Mouse (Mus musculus) heart, adult 2 months (tissue): ENCODE measurements around the gene Ush1g. TPM values are rescaled to one million over a fixed set of nuclear protein-coding genes. Genes with fewer than 3 reads are reported as not detected.

ENCODE experiments used
- DNase-seq, 2 experiments: peaks; one replicate each; pipeline ENCODE4 v3.0.0; 2021
- H3K27ac ChIP-seq: fragments of 200-600 bp; 2 replicates; pipeline ENCODE4 v1.8.1; 2022
- H3K27me3 ChIP-seq: fragments of 200-500 bp; 2 replicates; pipeline ENCODE4 v1.6.1; 2012; ENCODE audit warnings: mild to moderate bottlenecking, low read length, inconsistent platforms, mixed read lengths; ENCODE audit not compliant: control insufficient read depth, insufficient read depth
- H3K36me3 ChIP-seq: fragments of 200-500 bp; 2 replicates; pipeline ENCODE4 v1.6.1; 2012; ENCODE audit warnings: low read length, inconsistent platforms; ENCODE audit not compliant: control insufficient read depth, insufficient read depth
- H3K4me1 ChIP-seq: fragments of 200-500 bp; 2 replicates; pipeline ENCODE4 v1.6.1; 2011; ENCODE audit warnings: low read length; ENCODE audit not compliant: control insufficient read depth, insufficient read depth
- H3K4me3 ChIP-seq: fragments of 200-600 bp; 2 replicates; pipeline ENCODE4 v1.8.1; 2022
- H3K79me2 ChIP-seq: fragments of 200-500 bp; replicated peaks from 2 replicates; pipeline ENCODE4 v1.6.1; 2012; ENCODE audit warnings: mild to moderate bottlenecking, inconsistent platforms, low read length, moderate library complexity, mixed read lengths; ENCODE audit not compliant: control insufficient read depth, insufficient read depth
- H3K9ac ChIP-seq: fragments of 200-500 bp; 2 replicates; pipeline ENCODE4 v1.6.1; 2012; ENCODE audit warnings: low read depth, mild to moderate bottlenecking, control low read depth, inconsistent platforms, low read length, mixed read lengths
- CTCF ChIP-seq: fragments of 200-600 bp; IDR thresholded peaks from 2 replicates; pipeline ENCODE4 v1.8.1; 2022; ENCODE audit warnings: antibody characterized with exemption, mild to moderate bottlenecking, moderate library complexity
- EP300 ChIP-seq: fragments of 200-500 bp; IDR thresholded peaks from 2 replicates; pipeline ENCODE4 v1.6.1; 2011; ENCODE audit warnings: low read depth, low read length, control low read depth; ENCODE audit not compliant: insufficient read depth
- POLR2A ChIP-seq: fragments of 200-500 bp; IDR thresholded peaks from 2 replicates; pipeline ENCODE4 v1.6.1; 2011; ENCODE audit warnings: mild to moderate bottlenecking, low read depth, low read length, control low read depth; ENCODE audit not compliant: insufficient read depth
- WGBS: fragments of 180-500 bp; shearing (Covaris S2); methylation state at CpG from one replicate; pipeline ENCODE4 v1.1.7; 2018; 5-methylcytosine and 5-hydroxymethylcytosine counted together
- intact Hi-C: fragments of 180-260 bp; cut with DNase I; formaldehyde crosslinking; loops from one replicate; pipeline ENCODE4 v1.15.1; 2025
- polyA plus RNA-seq: library from polyadenylated mRNA; depleted of rRNA; stranded (reverse); fragments of >200 nt; gene quantifications from 2 replicates; pipeline ENCODE4 v1.2.3, GENCODE M21; 2012; rRNA removed
- total RNA-seq, 2 experiments: library from RNA; stranded (reverse); gene quantifications; 2 replicates each; pipeline ENCODE4 v1.2.3; 2021

Gene Ush1g
- total and polyA plus RNA-seq, 3 experiments = 0.07 to 0.10 TPM; not detected in 1

GRCm38 (mm10) chr11:115269330-115270066, 52.3 kb downstream of the Ush1g start:
- H3K9ac ChIP-seq = no peak overlapping the region
- no peak overlapping the region for H3K4me3 ChIP-seq
- peaks cover 9% of the 10 kb centered on the region for H3K27me3 ChIP-seq
- intact Hi-C loops = loop anchor here (1.0 to 5.0 kb wide), 3 partner anchors 67 to 187 kb away; no protein-coding TSS in a partner anchor
- no peak for DNase-seq
- no peak for TF ChIP-seq POLR2A
- no peak for TF ChIP-seq CTCF
- TF ChIP-seq EP300 = no peak
- H3K4me1 ChIP-seq = no peaks in the 10 kb centered on the region; the same call in 1 of the 2 replicates
- WGBS = 91% methylated on average over 27 of the region's 27 CpGs
- H3K27ac ChIP-seq = no peak overlapping the region
- no peaks in the 10 kb centered on the region for H3K36me3 ChIP-seq
- H3K79me2 ChIP-seq = no peaks in the 10 kb centered on the region

- Histone ChIP-seq H3K79me2 (no peaks in the 10 kb centered on the region), H3K27me3 (peaks cover 9% of the 10 kb centered on the region), H3K9ac (no peak overlapping the region), H3K27ac (no peak overlapping the region), H3K4me1 (no peaks in the 10 kb centered on the region; the same call in 1 of the 2 replicates), H3K4me3 (no peak overlapping the region), H3K36me3 (no peaks in the 10 kb centered on the region)
- intact Hi-C loops = no loop called here
- DNase-seq = no peak
- TF ChIP-seq CTCF (no peak), EP300 (no peak), POLR2A (no peak)
- WGBS = 89% methylated on average over 11 of the region's 11 CpGs
Observed at GRCm38 (mm10) chr11:115267958-115268357, 53.9 kb downstream of the Ush1g start.

- no peak for TF ChIP-seq EP300
- TF ChIP-seq CTCF = no peak
- no peak for TF ChIP-seq POLR2A
- Histone ChIP-seq H3K27ac (no peak within 1 kb of the TSS), H3K9ac (peak within 1 kb of the TSS; percentile 5; the same call in 1 of the 2 replicates), H3K79me2 (no peaks in the 10 kb centered on the region), H3K36me3 (no peaks in the 10 kb centered on the region), H3K27me3 (peaks cover 9% of the 10 kb centered on the region), H3K4me1 (no peaks in the 10 kb centered on the region; the same call in 1 of the 2 replicates), H3K4me3 (peak within 1 kb of the TSS; percentile 20; the same call in 1 of the 2 replicates)
- 11% methylated on average over 45 of the region's 50 CpGs for WGBS
- no peak for DNase-seq
- intact Hi-C loops = no loop called here
Observed at GRCm38 (mm10) chr11:115267061-115267883, 54.6 kb downstream of the Ush1g start, which contains the start of gene Grin2c. Gene Grin2c, minus strand, starts transcription at chr11:115267243.

- DNase-seq = no peak
- 4% methylated on average over 22 of the region's 22 CpGs for WGBS
- Histone ChIP-seq H3K27me3 (peaks cover 9% of the 10 kb centered on the region), H3K36me3 (no peaks in the 10 kb centered on the region), H3K9ac (no peak overlapping the region), H3K27ac (no peak overlapping the region), H3K4me1 (no peaks in the 10 kb centered on the region; the same call in 1 of the 2 replicates), H3K4me3 (peak overlapping the region; percentile 20; the same call in 1 of the 2 replicates), H3K79me2 (no peaks in the 10 kb centered on the region)
- intact Hi-C loops = no loop called here
- no peak for TF ChIP-seq CTCF
- no peak for TF ChIP-seq POLR2A
- no peak for TF ChIP-seq EP300
Observed at GRCm38 (mm10) chr11:115266400-115266778, 55.5 kb downstream of the Ush1g start.

- intact Hi-C loops = no loop called here
- Histone ChIP-seq H3K27me3 (peaks cover 9% of the 10 kb centered on the region), H3K4me3 (no peak overlapping the region), H3K36me3 (no peaks in the 10 kb centered on the region), H3K4me1 (no peaks in the 10 kb centered on the region; the same call in 1 of the 2 replicates), H3K79me2 (no peaks in the 10 kb centered on the region), H3K27ac (no peak overlapping the region), H3K9ac (no peak overlapping the region)
- DNase-seq = no peak
- TF ChIP-seq EP300 = no peak
- TF ChIP-seq CTCF = no peak
- TF ChIP-seq POLR2A = no peak
- WGBS = 8% methylated on average over 20 of the region's 20 CpGs
Observed at GRCm38 (mm10) chr11:115265771-115266399, 56.0 kb downstream of the Ush1g start.

Other genes starting within 250 kb of the Ush1g start
- under 1 TPM; 0.31 to 0.32 TPM for gene Rab37, start 230.6 kb downstream of the Ush1g start, total RNA-seq
- 1.1 and 1.3 TPM in 2 replicates for gene Rab37, start 230.6 kb downstream of the Ush1g start, polyA plus RNA-seq
- under 1 TPM; 0.11 to 0.60 TPM for gene Cd300lf, start 188.0 kb downstream of the Ush1g start, total RNA-seq
- gene Cd300lf, start 188.0 kb downstream of the Ush1g start, polyA plus RNA-seq = 0.38 and 1.00 TPM in 2 replicates
- 10 to 100 TPM in 1 of 2 experiments, 1 to 10 TPM in 1; 8.1 to 10.1 TPM for gene Slc9a3r1, start 158.7 kb downstream of the Ush1g start, total RNA-seq
- 8.9 and 9.7 TPM in 2 replicates for gene Slc9a3r1, start 158.7 kb downstream of the Ush1g start, polyA plus RNA-seq
- 10 to 100 TPM in 1 of 2 experiments, 1 to 10 TPM in 1; 8.8 to 11.6 TPM for gene Tmem104, start 134.6 kb downstream of the Ush1g start, total RNA-seq
- 8.6 and 9.9 TPM in 2 replicates for gene Tmem104, start 134.6 kb downstream of the Ush1g start, polyA plus RNA-seq
- 10 to 100 TPM; 18.5 to 23.6 TPM for gene Nat9, start 134.2 kb downstream of the Ush1g start, total RNA-seq
- gene Nat9, start 134.2 kb downstream of the Ush1g start, polyA plus RNA-seq = 20.2 and 31.5 TPM in 2 replicates
- under 1 TPM; 0.25 to 0.26 TPM for gene Grin2c, start 54.8 kb downstream of the Ush1g start, total RNA-seq
- 1.6 and 2.0 TPM in 2 replicates for gene Grin2c, start 54.8 kb downstream of the Ush1g start, polyA plus RNA-seq
- 1 to 10 TPM; 7.1 to 8.8 TPM for gene Fdxr, start 45.0 kb downstream of the Ush1g start, total RNA-seq
- 8.4 and 8.7 TPM in 2 replicates for gene Fdxr, start 45.0 kb downstream of the Ush1g start, polyA plus RNA-seq
- gene Fads6, start 24.4 kb downstream of the Ush1g start, total RNA-seq = 1 to 10 TPM; 1.6 to 1.8 TPM
- 1.9 and 2.0 TPM in 2 replicates for gene Fads6, start 24.4 kb downstream of the Ush1g start, polyA plus RNA-seq
- not detected for gene Otop2, start 14.9 kb downstream of the Ush1g start, total RNA-seq
- not detected in 2 replicates for gene Otop2, start 14.9 kb downstream of the Ush1g start, polyA plus RNA-seq
- not detected for gene Otop3, start 12.7 kb upstream of the Ush1g start, total RNA-seq
- not detected in 2 replicates for gene Otop3, start 12.7 kb upstream of the Ush1g start, polyA plus RNA-seq
- gene Hid1, start 45.7 kb upstream of the Ush1g start, total RNA-seq = 1 to 10 TPM; 3.0 to 5.1 TPM
- 6.1 and 7.3 TPM in 2 replicates for gene Hid1, start 45.7 kb upstream of the Ush1g start, polyA plus RNA-seq
- gene Cdr2l, start 59.9 kb upstream of the Ush1g start, total RNA-seq = 1 to 10 TPM; 4.5 TPM
- gene Cdr2l, start 59.9 kb upstream of the Ush1g start, polyA plus RNA-seq = 6.2 and 6.7 TPM in 2 replicates
- 100 to 1,000 TPM; 144 to 159 TPM for gene Mrpl58, start 81.7 kb upstream of the Ush1g start, total RNA-seq
- gene Mrpl58, start 81.7 kb upstream of the Ush1g start, polyA plus RNA-seq = 82.7 and 104 TPM in 2 replicates
- 1,000 to 10,000 TPM; 1,964 to 2,328 TPM for gene Atp5h, start 97.9 kb upstream of the Ush1g start, total RNA-seq
- gene Atp5h, start 97.9 kb upstream of the Ush1g start, polyA plus RNA-seq = 830 and 1,376 TPM in 2 replicates
- gene Kctd2, start 98.1 kb upstream of the Ush1g start, total RNA-seq = 10 to 100 TPM; 26.6 to 30.0 TPM
- 22.9 and 31.9 TPM in 2 replicates for gene Kctd2, start 98.1 kb upstream of the Ush1g start, polyA plus RNA-seq
- gene Trim80, start 118.5 kb upstream of the Ush1g start, total RNA-seq = under 1 TPM in 1 of 2 experiments, not detected in 1; 0.13 TPM
- gene Trim80, start 118.5 kb upstream of the Ush1g start, polyA plus RNA-seq = 0.33 TPM in 1 of 2 replicates, not detected in the other
- not detected for gene Slc16a5, start 140.4 kb upstream of the Ush1g start, total RNA-seq
- gene Slc16a5, start 140.4 kb upstream of the Ush1g start, polyA plus RNA-seq = 0.06 and 0.18 TPM in 2 replicates
- gene Armc7, start 153.6 kb upstream of the Ush1g start, total RNA-seq = 1 to 10 TPM; 1.9 to 2.7 TPM
- gene Armc7, start 153.6 kb upstream of the Ush1g start, polyA plus RNA-seq = 2.3 and 3.3 TPM in 2 replicates
- gene Nt5c, start 169.8 kb upstream of the Ush1g start, total RNA-seq = 10 to 100 TPM; 10.9 to 12.9 TPM
- 11.7 and 12.4 TPM in 2 replicates for gene Nt5c, start 169.8 kb upstream of the Ush1g start, polyA plus RNA-seq
- gene Jpt1, start 192.3 kb upstream of the Ush1g start, total RNA-seq = 100 to 1,000 TPM; 110 TPM
- 116 and 124 TPM in 2 replicates for gene Jpt1, start 192.3 kb upstream of the Ush1g start, polyA plus RNA-seq
- gene Sumo2, start 214.2 kb upstream of the Ush1g start, total RNA-seq = 100 to 1,000 TPM; 168 to 177 TPM
- 64.7 and 126 TPM in 2 replicates for gene Sumo2, start 214.2 kb upstream of the Ush1g start, polyA plus RNA-seq
- 10 to 100 TPM; 19.8 to 20.2 TPM for gene Nup85, start 242.4 kb upstream of the Ush1g start, total RNA-seq
- gene Nup85, start 242.4 kb upstream of the Ush1g start, polyA plus RNA-seq = 28.0 and 44.1 TPM in 2 replicates